9 mouse cellular contexts compared by ENCODE assay signal in genomic region chr2:167930975-167931374, GRCm38 (mm10). TPM values are rescaled to one million over a fixed set of nuclear protein-coding genes. Genes with fewer than 3 reads are reported as not detected.
DNase-seq lines count a peak whose midpoint lies in the region; ATAC-seq and TF ChIP-seq lines count a peak whose summit lies in the region.
"Had no signal": no experiment of that assay in that cellular context is flagged by ENCODE, and none has a peak within 500 bp of the region (broad histone marks: within the 10 kb centered on the region; RNA-seq: fewer than 3 reads in every experiment).

No protein-coding gene starts in this region.

- TF ChIP-seq EP300 in MEL (IDR thresholded peaks at IDR 0.05; ENCODE audit: low read depth in 1 of 2, low read length in 2 of 2), result no peak

- H3K4me3 ChIP-seq in kidney, embryonic 14.5 days (ENCODE audit: low read length), result 0 out of 2 replicates have a peak overlapping the region, but pooled peaks have one; percentile 80
- no peak overlapping the region; a peak in 1 of 4 replicates for H3K4me3 ChIP-seq in MEL (ENCODE audit: control insufficient read depth in 1 of 2, insufficient read depth in 1 of 2, low read depth in 2 of 2, low read length in 2 of 2)
- peak overlapping the region; percentile 98; the same call in 1 of the 2 replicates for H3K4me3 ChIP-seq in forebrain, embryonic 13.5 days
- peak overlapping the region; percentile 91; the same call in 1 of the 2 replicates for H3K4me3 ChIP-seq in liver, embryonic 15.5 days (replicated peaks)

- peaks cover 28% of the 10 kb centered on the region for H3K4me1 ChIP-seq in kidney, embryonic 14.5 days (ENCODE audit: control insufficient read depth, insufficient read depth, low read length)
- peaks cover 2 to 23% of the 10 kb centered on the region in 2 experiments for H3K4me1 ChIP-seq in MEL (ENCODE audit: control insufficient read depth in 1 of 2, insufficient read depth in 2 of 2, low read length in 2 of 2)
- H3K4me1 ChIP-seq in forebrain, embryonic 13.5 days, result peaks cover 31% of the 10 kb centered on the region
- H3K4me1 ChIP-seq in liver, embryonic 15.5 days (replicated peaks), result peaks cover 45% of the 10 kb centered on the region

- no peaks in the 10 kb centered on the region for H3K27me3 ChIP-seq in kidney, embryonic 14.5 days (ENCODE audit: control insufficient read depth, insufficient read depth, low read length)
- no peaks in the 10 kb centered on the region for H3K27me3 ChIP-seq in MEL (ENCODE audit: control insufficient read depth in 1 of 2, insufficient read depth in 2 of 2, low read length in 2 of 2)
- H3K27me3 ChIP-seq in forebrain, embryonic 13.5 days, result no peaks in the 10 kb centered on the region
- H3K27me3 ChIP-seq in liver, embryonic 15.5 days, result no peaks in the 10 kb centered on the region

- no peak overlapping the region; the same call in 1 of the 2 replicates for H3K27ac ChIP-seq in kidney, embryonic 14.5 days (ENCODE audit: low read depth, low read length)
- no peak overlapping the region for H3K27ac ChIP-seq in MEL (ENCODE audit: control insufficient read depth, low read depth, low read length)
- no peak overlapping the region for H3K27ac ChIP-seq in forebrain, embryonic 13.5 days
- H3K27ac ChIP-seq in liver, embryonic 15.5 days (replicated peaks), result peak overlapping the region; percentile 85; the same call in 1 of the 2 replicates

- peaks cover 36% of the 10 kb centered on the region for H3K79me2 ChIP-seq in MEL (ENCODE audit: control insufficient read depth, insufficient read depth, low read length, poor library complexity)

- 91% methylated on average over 3 of the region's 3 CpGs for WGBS in kidney, embryonic 14.5 days
- 90% methylated on average over 3 of the region's 3 CpGs for WGBS in forebrain, embryonic 13.5 days
- WGBS in liver, embryonic 15.5 days (ENCODE audit: insufficient replicate concordance), result 88% methylated on average over 3 of the region's 3 CpGs

- no peaks in the 10 kb centered on the region for H3K9me3 ChIP-seq in kidney, embryonic 14.5 days (ENCODE audit: control insufficient read depth, low read length)
- H3K9me3 ChIP-seq in MEL (replicated peaks; ENCODE audit: insufficient read depth, low read length), result no peaks in the 10 kb centered on the region
- H3K9me3 ChIP-seq in forebrain, embryonic 13.5 days (replicated peaks), result no peaks in the 10 kb centered on the region
- H3K9me3 ChIP-seq in liver, embryonic 15.5 days (replicated peaks), result no peaks in the 10 kb centered on the region

- no peak for TF ChIP-seq POLR2A in MEL (IDR thresholded peaks at IDR 0.05; ENCODE audit: control insufficient read depth in 1 of 2, insufficient read depth in 1 of 2, low read depth in 1 of 2, low read length in 2 of 2, poor library complexity in 1 of 2)

- no peak for ATAC-seq in kidney, embryonic 14.5 days (ENCODE audit: low FRiP score, low TSS enrichment)
- ATAC-seq in forebrain, embryonic 13.5 days, result no peak
- no peak for ATAC-seq in liver, embryonic 15.5 days (ENCODE audit: insufficient read depth)

- no peak for DNase-seq in kidney, adult 8-10 months
- no peak for DNase-seq in MEL (ENCODE audit: low read depth, low spot score)
- DNase-seq in right cerebral cortex, postnatal 14 days, result no peak
- DNase-seq in cerebellum, adult 8-10 months, result no peak
- no peak for DNase-seq in adrenal gland, adult 8-10 months
- DNase-seq: gastrocnemius, postnatal 10 days had no signal

- H3K9ac ChIP-seq in kidney, embryonic 14.5 days (ENCODE audit: low read depth, low read length), result no peak overlapping the region; the same call in 1 of the 2 replicates
- H3K9ac ChIP-seq in MEL (ENCODE audit: control insufficient read depth, low read depth, low read length, poor library complexity, severe bottlenecking), result peak overlapping the region; percentile 83; the same call in 1 of the 2 replicates
- peak overlapping the region; percentile 96; the same call in 1 of the 2 replicates for H3K9ac ChIP-seq in forebrain, embryonic 13.5 days
- 0 out of 2 replicates have a peak overlapping the region, but pooled peaks have one; percentile 89 for H3K9ac ChIP-seq in liver, embryonic 15.5 days

- H3K4me2 ChIP-seq in kidney, embryonic 14.5 days (replicated peaks; ENCODE audit: low read depth, low read length), result no peak overlapping the region; the same call in 1 of the 2 replicates
- H3K4me2 ChIP-seq in forebrain, embryonic 13.5 days, result peak overlapping the region; percentile 86; the same call in 1 of the 2 replicates
- peak overlapping the region; percentile 97 for H3K4me2 ChIP-seq in liver, embryonic 15.5 days

- TF ChIP-seq RAD21 in MEL (IDR thresholded peaks at IDR 0.05; ENCODE audit: low read depth, low read length), result no peak

- 0 out of 2 replicates have a peak, but pooled peaks cover 4% of the 10 kb centered on the region for H3K36me3 ChIP-seq in kidney, embryonic 14.5 days (ENCODE audit: control insufficient read depth, insufficient read depth, low read length)
- peaks cover 0 to 24% of the 10 kb centered on the region in 2 experiments; a peak in 2 of 4 replicates for H3K36me3 ChIP-seq in MEL (ENCODE audit: control insufficient read depth in 1 of 2, insufficient read depth in 2 of 2, low read length in 2 of 2)
- no peaks in the 10 kb centered on the region for H3K36me3 ChIP-seq in forebrain, embryonic 13.5 days (ENCODE audit: poor library complexity, severe bottlenecking)
- H3K36me3 ChIP-seq in liver, embryonic 15.5 days (replicated peaks), result 0 out of 2 replicates have a peak, but pooled peaks cover 5% of the 10 kb centered on the region

- no peak for TF ChIP-seq CTCF in MEL (IDR thresholded peaks at IDR 0.05 in 2 of 3, conservative IDR thresholded peaks at IDR 0.05 in 1 of 3; ENCODE audit: control insufficient read depth in 1 of 3, insufficient read depth in 1 of 3, low read depth in 2 of 3, low read length in 3 of 3, poor library complexity in 1 of 3, severe bottlenecking in 1 of 3)

TF ChIP-seq in MEL, 35 proteins besides CTCF, POLR2A, EP300 and RAD21:
- no peak for TF ChIP-seq GABPA (IDR thresholded peaks at IDR 0.05; ENCODE audit: low read depth, low read length)
- no peak for TF ChIP-seq NELFE (IDR thresholded peaks at IDR 0.05; ENCODE audit: low read depth, low read length)
- no peak for TF ChIP-seq MYC (IDR thresholded peaks at IDR 0.05; ENCODE audit: low read depth, low read length)
- TF ChIP-seq KAT2A (conservative IDR thresholded peaks at IDR 0.05; ENCODE audit: low read depth, low read length), result no peak
- TF ChIP-seq SIN3A (IDR thresholded peaks at IDR 0.05; ENCODE audit: low read length), result no peak
- no peak for TF ChIP-seq ZC3H11A (IDR thresholded peaks at IDR 0.05; ENCODE audit: low read depth, low read length)
- TF ChIP-seq MAZ (IDR thresholded peaks at IDR 0.05; ENCODE audit: low read depth, low read length), result no peak
- TF ChIP-seq TCF12 (IDR thresholded peaks at IDR 0.05; ENCODE audit: low read depth, low read length), result no peak
- no peak for TF ChIP-seq ETS1 (IDR thresholded peaks at IDR 0.05; ENCODE audit: low read depth, low read length)
- no peak for TF ChIP-seq ELF1 (IDR thresholded peaks at IDR 0.05; ENCODE audit: low read depth, low read length)
- TF ChIP-seq E2F4 (IDR thresholded peaks at IDR 0.05; ENCODE audit: borderline replicate concordance, low read depth, low read length), result no peak
- TF ChIP-seq MXI1 (IDR thresholded peaks at IDR 0.05; ENCODE audit: low read depth, low read length), result no peak

RNA-seq across cellular contexts. Expression of gene Ptpn1, which starts 0.9 kb away (rescaled TPM):
- 42.6 and 53.4 TPM in 2 replicates for polyA plus RNA-seq in kidney, embryonic 14.5 days (2014; fragmentation: Nextera tagmentation; extraction: Ambion mirVana)
- 55.3 and 55.9 TPM in 2 replicates for total RNA-seq in MEL (2012; rRNA removed)
- 10 to 100 TPM in 1 of 2 experiments, not detected in 1; 62.9 TPM for polyA plus RNA-seq in MEL (2012; ENCODE audit: insufficient read depth in 1 of 2, insufficient read length in 2 of 2, low read depth in 1 of 2, low replicate concordance in 2 of 2, missing spikeins in 1 of 2)
- polyA plus RNA-seq in forebrain, embryonic 13.5 days (2015; fragmentation: Nextera tagmentation; extraction: Ambion mirVana), result 94.4 and 104 TPM in 2 replicates
- 25.6 and 31.1 TPM in 2 replicates for polyA plus RNA-seq in liver, embryonic 15.5 days (2015; fragmentation: Nextera tagmentation; extraction: Ambion mirVana)
- total RNA-seq in adrenal gland, adult 8-10 months (2022), result 10 to 100 TPM; 56.1 to 70.3 (median 60.7) TPM

Comparison
In these comparisons a context has a peak if more than half of its experiments do, and no peak if none do; other contexts are left out.
1. H3K4me3 ChIP-seq: peak in kidney, embryonic 14.5 days (single experiment), forebrain, embryonic 13.5 days (single experiment) and liver, embryonic 15.5 days (single experiment); none in MEL (0 of 2).